Mouse (Mus musculus): ENCODE data around the gene Ankrd33b. TPM values are rescaled to one million over a fixed set of nuclear protein-coding genes. Genes with fewer than 3 reads are reported as not detected.
A peak's percentile ranks its signal among the peaks of the same experiment; 100 is the strongest.

The Ankrd33b gene
- polyA plus RNA-seq, 1 experiment from 2014 or later: 0.57 TPM

DNA sequence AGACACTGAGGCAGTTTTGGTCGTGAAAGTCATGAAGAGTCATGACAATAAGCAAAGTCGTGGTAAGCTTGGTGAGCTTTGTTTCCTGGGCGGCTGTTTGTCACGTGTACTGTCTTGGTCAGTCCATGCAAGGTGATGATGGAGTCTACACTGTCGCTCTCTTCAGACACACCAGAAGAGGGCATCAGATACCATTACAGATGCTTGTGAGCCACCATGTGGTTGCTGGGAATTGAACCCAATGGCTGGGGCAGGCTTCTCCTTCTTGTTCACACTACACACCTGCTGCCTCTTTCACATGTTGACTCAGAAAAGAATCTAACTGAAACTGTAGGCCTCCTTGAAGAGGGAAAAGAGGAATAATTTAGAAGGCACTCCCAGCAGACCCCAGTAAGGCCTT lies 19.3 kb downstream of the Ankrd33b start:
- DNase-seq (ENCODE audit: low spot score, missing footprints) (no peak), ATAC-seq (ENCODE audit: low FRiP score) (no peak)
- no peak overlapping the region for H3K4me2 ChIP-seq
- H3K9ac ChIP-seq (ENCODE audit: low read length): no peak overlapping the region
- no peaks in the 10 kb centered on the region for H3K27me3 ChIP-seq (ENCODE audit: control insufficient read depth, insufficient read depth, low read length)
- no peaks in the 10 kb centered on the region for H3K36me3 ChIP-seq (ENCODE audit: control insufficient read depth, insufficient read depth, low read length)
- H3K4me3 ChIP-seq (ENCODE audit: low read depth, low read length): no peak overlapping the region
- WGBS: 83% methylated on average over 5 of the region's 5 CpGs
- H3K9me3 ChIP-seq (ENCODE audit: control insufficient read depth, low read length): no peaks in the 10 kb centered on the region
- H3K4me1 ChIP-seq (ENCODE audit: control insufficient read depth, insufficient read depth, low read length): no peaks in the 10 kb centered on the region
- H3K27ac ChIP-seq (ENCODE audit: low read depth, low read length): no peak overlapping the region

DNA sequence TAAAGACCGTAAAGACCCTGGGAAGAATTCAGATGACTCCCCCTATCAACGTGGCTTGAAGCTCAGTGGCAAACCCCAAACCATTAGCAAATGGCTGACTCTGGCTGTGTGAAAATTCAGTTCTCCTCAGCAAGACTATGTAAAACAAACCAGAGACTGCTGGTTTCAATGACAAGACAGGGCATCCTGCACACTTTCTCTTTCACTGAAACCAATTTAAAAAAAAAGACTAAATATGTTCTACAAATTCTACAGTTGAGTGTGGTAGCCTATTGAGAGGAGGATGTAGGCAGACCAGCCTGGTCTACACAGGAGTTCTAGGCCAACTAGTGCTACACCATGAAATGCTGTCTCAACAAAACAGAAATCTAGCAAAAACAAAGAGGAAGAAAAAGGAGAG lies 21.0 kb downstream of the Ankrd33b start:
- WGBS: 70% methylated on average over 2 of the region's 2 CpGs
- H3K9me3 ChIP-seq (ENCODE audit: control insufficient read depth, low read length): no peaks in the 10 kb centered on the region
- no peak overlapping the region for H3K9ac ChIP-seq (ENCODE audit: low read length)
- no peaks in the 10 kb centered on the region for H3K36me3 ChIP-seq (ENCODE audit: control insufficient read depth, insufficient read depth, low read length)
- H3K4me1 ChIP-seq (ENCODE audit: control insufficient read depth, insufficient read depth, low read length): no peaks in the 10 kb centered on the region
- H3K4me3 ChIP-seq (ENCODE audit: low read depth, low read length): no peak overlapping the region
- ATAC-seq (ENCODE audit: low FRiP score) (no peak), DNase-seq (ENCODE audit: low spot score, missing footprints) (no peak)
- no peaks in the 10 kb centered on the region for H3K27me3 ChIP-seq (ENCODE audit: control insufficient read depth, insufficient read depth, low read length)
- no peak overlapping the region for H3K4me2 ChIP-seq
- no peak overlapping the region for H3K27ac ChIP-seq (ENCODE audit: low read depth, low read length)

GRCm38 (mm10) chr15:31345366-31345765 lies 22.2 kb downstream of the Ankrd33b start:
- ATAC-seq (ENCODE audit: low FRiP score): no peak
- 83% methylated on average over 9 of the region's 9 CpGs for WGBS
- no peak overlapping the region for H3K27ac ChIP-seq (ENCODE audit: low read depth, low read length)
- H3K9ac ChIP-seq (ENCODE audit: low read length): no peak overlapping the region
- no peaks in the 10 kb centered on the region for H3K27me3 ChIP-seq (ENCODE audit: control insufficient read depth, insufficient read depth, low read length)
- H3K36me3 ChIP-seq (ENCODE audit: control insufficient read depth, insufficient read depth, low read length): no peaks in the 10 kb centered on the region
- DNase-seq (ENCODE audit: low spot score, missing footprints): no peak
- H3K4me2 ChIP-seq: no peak overlapping the region
- H3K9me3 ChIP-seq (ENCODE audit: control insufficient read depth, low read length): no peaks in the 10 kb centered on the region
- H3K4me1 ChIP-seq (ENCODE audit: control insufficient read depth, insufficient read depth, low read length): no peaks in the 10 kb centered on the region
- H3K4me3 ChIP-seq (ENCODE audit: low read depth, low read length): no peak overlapping the region

GRCm38 (mm10) chr15:31344811-31345211 lies 22.7 kb downstream of the Ankrd33b start:
- H3K4me2 ChIP-seq: no peak overlapping the region
- no peaks in the 10 kb centered on the region for H3K27me3 ChIP-seq (ENCODE audit: control insufficient read depth, insufficient read depth, low read length)
- no peak overlapping the region for H3K27ac ChIP-seq (ENCODE audit: low read depth, low read length)
- ATAC-seq (ENCODE audit: low FRiP score): no peak
- H3K9ac ChIP-seq (ENCODE audit: low read length): no peak overlapping the region
- no peak overlapping the region for H3K4me3 ChIP-seq (ENCODE audit: low read depth, low read length)
- no peaks in the 10 kb centered on the region for H3K4me1 ChIP-seq (ENCODE audit: control insufficient read depth, insufficient read depth, low read length)
- no peak for DNase-seq (ENCODE audit: low spot score, missing footprints)
- H3K36me3 ChIP-seq (ENCODE audit: control insufficient read depth, insufficient read depth, low read length): no peaks in the 10 kb centered on the region
- 94% methylated on average over 18 of the region's 18 CpGs for WGBS
- H3K9me3 ChIP-seq (ENCODE audit: control insufficient read depth, low read length): no peaks in the 10 kb centered on the region

- Histone ChIP-seq H3K27me3 (ENCODE audit: control insufficient read depth, insufficient read depth, low read length) (no peaks in the 10 kb centered on the region), H3K9me3 (ENCODE audit: control insufficient read depth, low read length) (no peaks in the 10 kb centered on the region), H3K4me1 (ENCODE audit: control insufficient read depth, insufficient read depth, low read length) (no peaks in the 10 kb centered on the region), H3K36me3 (ENCODE audit: control insufficient read depth, insufficient read depth, low read length) (no peaks in the 10 kb centered on the region), H3K27ac (ENCODE audit: low read depth, low read length) (no peak overlapping the region), H3K9ac (ENCODE audit: low read length) (no peak overlapping the region), H3K4me3 (ENCODE audit: low read depth, low read length) (no peak overlapping the region), H3K4me2 (no peak overlapping the region)
- WGBS: 17% methylated on average over 6 of the region's 6 CpGs
- peak; percentile 74 for ATAC-seq (ENCODE audit: low FRiP score)
- DNase-seq (ENCODE audit: low spot score, missing footprints): no peak
Measured at GRCm38 (mm10) chr15:31343602-31344001, 23.9 kb downstream of the Ankrd33b start.

DNA sequence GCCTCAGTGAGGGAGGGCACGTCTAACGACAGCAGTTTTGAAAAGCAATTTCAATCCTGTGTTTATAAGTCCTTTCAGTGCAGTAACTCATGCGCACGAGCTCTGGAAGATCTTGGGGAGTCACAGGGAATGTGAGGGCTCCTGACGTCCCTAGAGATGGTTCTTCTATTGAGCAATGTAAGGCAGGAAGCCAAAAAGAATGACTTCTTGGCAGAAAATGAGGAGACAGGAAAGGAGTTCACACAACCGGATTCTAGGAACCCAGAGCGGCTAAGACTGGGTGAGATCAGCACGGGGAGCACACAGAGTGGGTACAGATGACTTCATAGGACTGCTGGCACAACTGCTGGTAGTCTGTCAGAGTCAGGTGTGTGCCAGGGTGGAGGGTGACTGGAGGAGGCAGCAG lies 25.0 kb downstream of the Ankrd33b start:
- Histone ChIP-seq H3K4me1 (ENCODE audit: control insufficient read depth, insufficient read depth, low read length) (no peaks in the 10 kb centered on the region), H3K9ac (ENCODE audit: low read length) (no peak overlapping the region), H3K36me3 (ENCODE audit: control insufficient read depth, insufficient read depth, low read length) (no peaks in the 10 kb centered on the region), H3K4me3 (ENCODE audit: low read depth, low read length) (no peak overlapping the region), H3K27me3 (ENCODE audit: control insufficient read depth, insufficient read depth, low read length) (no peaks in the 10 kb centered on the region), H3K4me2 (no peak overlapping the region), H3K27ac (ENCODE audit: low read depth, low read length) (no peak overlapping the region), H3K9me3 (ENCODE audit: control insufficient read depth, low read length) (no peaks in the 10 kb centered on the region)
- DNase-seq (ENCODE audit: low spot score, missing footprints): no peak
- 66% methylated on average over 8 of the region's 8 CpGs for WGBS
- no peak for ATAC-seq (ENCODE audit: low FRiP score)

DNA sequence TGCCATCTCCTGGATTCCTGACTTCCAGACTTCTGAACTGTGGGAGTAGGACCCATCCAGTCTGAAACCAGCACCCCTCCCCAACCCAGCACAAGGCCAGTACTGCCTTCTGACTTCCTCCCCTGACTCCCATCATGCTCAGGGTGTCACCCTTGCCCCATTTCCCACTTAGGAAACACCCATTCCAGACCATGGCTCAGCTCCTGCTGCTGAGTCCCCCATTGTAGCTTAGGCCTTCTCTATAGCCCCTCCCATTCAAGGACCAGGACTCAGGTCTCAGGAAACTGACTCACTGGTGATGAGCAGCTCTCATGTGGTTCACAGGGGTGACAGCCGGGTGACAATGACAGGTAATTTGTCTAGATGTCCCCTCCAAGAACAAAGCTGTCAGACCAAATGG lies 25.5 kb downstream of the Ankrd33b start:
- Histone ChIP-seq H3K4me2 (no peak overlapping the region), H3K4me1 (ENCODE audit: control insufficient read depth, insufficient read depth, low read length) (no peaks in the 10 kb centered on the region), H3K36me3 (ENCODE audit: control insufficient read depth, insufficient read depth, low read length) (no peaks in the 10 kb centered on the region), H3K9ac (ENCODE audit: low read length) (no peak overlapping the region), H3K4me3 (ENCODE audit: low read depth, low read length) (no peak overlapping the region), H3K27ac (ENCODE audit: low read depth, low read length) (no peak overlapping the region), H3K27me3 (ENCODE audit: control insufficient read depth, insufficient read depth, low read length) (no peaks in the 10 kb centered on the region), H3K9me3 (ENCODE audit: control insufficient read depth, low read length) (no peaks in the 10 kb centered on the region)
- no peak for DNase-seq (ENCODE audit: low spot score, missing footprints)
- 70% methylated on average over 1 of the region's 1 CpGs for WGBS
- ATAC-seq (ENCODE audit: low FRiP score): no peak

DNA sequence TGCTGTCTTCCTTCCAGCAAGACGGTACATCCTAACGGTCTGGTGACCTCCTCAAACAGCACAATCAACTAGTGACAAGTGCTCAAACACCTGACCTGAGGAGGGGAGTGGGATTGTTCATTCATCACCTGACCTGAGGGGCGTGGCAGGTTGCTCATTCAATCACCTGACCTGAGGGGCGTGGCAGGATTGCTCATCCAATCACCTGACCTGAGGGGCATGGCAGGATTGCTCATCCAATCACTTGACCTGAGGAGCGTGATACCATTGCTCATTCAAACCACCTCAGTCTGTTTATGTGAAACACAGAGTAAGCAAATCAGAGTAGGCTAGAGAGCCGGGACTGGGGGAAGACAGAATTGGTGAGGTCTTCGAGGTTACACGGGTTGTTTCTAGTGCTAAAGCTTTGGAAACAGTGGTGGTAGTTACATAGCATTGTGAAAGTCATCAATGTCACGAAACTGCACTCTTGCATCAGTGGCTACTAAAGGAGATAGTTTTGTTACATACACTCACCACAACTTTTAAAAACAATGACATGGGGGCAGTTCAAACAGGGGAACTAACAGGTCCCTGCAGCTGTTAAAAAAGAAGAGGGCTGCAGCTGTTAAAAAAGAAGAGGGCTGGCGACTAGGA lies 28.8 kb downstream of the Ankrd33b start:
- Histone ChIP-seq H3K9me3 (ENCODE audit: control insufficient read depth, low read length) (no peaks in the 10 kb centered on the region), H3K4me1 (ENCODE audit: control insufficient read depth, insufficient read depth, low read length) (no peaks in the 10 kb centered on the region), H3K4me3 (ENCODE audit: low read depth, low read length) (no peak overlapping the region), H3K36me3 (ENCODE audit: control insufficient read depth, insufficient read depth, low read length) (no peaks in the 10 kb centered on the region), H3K4me2 (no peak overlapping the region), H3K9ac (ENCODE audit: low read length) (no peak overlapping the region), H3K27ac (ENCODE audit: low read depth, low read length) (no peak overlapping the region), H3K27me3 (ENCODE audit: control insufficient read depth, insufficient read depth, low read length) (no peaks in the 10 kb centered on the region)
- WGBS: 82% methylated on average over 10 of the region's 10 CpGs
- ATAC-seq (ENCODE audit: low FRiP score) (no peak), DNase-seq (ENCODE audit: low spot score, missing footprints) (no peak)

- Histone ChIP-seq H3K9ac (ENCODE audit: low read length) (no peak overlapping the region), H3K9me3 (ENCODE audit: control insufficient read depth, low read length) (no peaks in the 10 kb centered on the region), H3K4me3 (ENCODE audit: low read depth, low read length) (no peak overlapping the region), H3K27ac (ENCODE audit: low read depth, low read length) (no peak overlapping the region), H3K36me3 (ENCODE audit: control insufficient read depth, insufficient read depth, low read length) (no peaks in the 10 kb centered on the region), H3K4me2 (no peak overlapping the region), H3K4me1 (ENCODE audit: control insufficient read depth, insufficient read depth, low read length) (no peaks in the 10 kb centered on the region), H3K27me3 (ENCODE audit: control insufficient read depth, insufficient read depth, low read length) (no peaks in the 10 kb centered on the region)
- ATAC-seq (ENCODE audit: low FRiP score): no peak
- WGBS: 88% methylated on average over 6 of the region's 6 CpGs
- no peak for DNase-seq (ENCODE audit: low spot score, missing footprints)
Measured at GRCm38 (mm10) chr15:31337983-31338382, 29.5 kb downstream of the Ankrd33b start.
